Mouse (Mus musculus) kidney, adult 11 months (tissue): Measurements from ENCODE around the gene D5Ertd579e.
"Not testable (repeated sequence)": the region's sequence is repeated elsewhere in the genome, so short reads cannot be mapped to it uniquely, and the experiment has no call there.

Experiments
- DNase-seq: peaks from one replicate; pipeline ENCODE4 v3.0.0; 2022

D5Ertd579e gene

DNA sequence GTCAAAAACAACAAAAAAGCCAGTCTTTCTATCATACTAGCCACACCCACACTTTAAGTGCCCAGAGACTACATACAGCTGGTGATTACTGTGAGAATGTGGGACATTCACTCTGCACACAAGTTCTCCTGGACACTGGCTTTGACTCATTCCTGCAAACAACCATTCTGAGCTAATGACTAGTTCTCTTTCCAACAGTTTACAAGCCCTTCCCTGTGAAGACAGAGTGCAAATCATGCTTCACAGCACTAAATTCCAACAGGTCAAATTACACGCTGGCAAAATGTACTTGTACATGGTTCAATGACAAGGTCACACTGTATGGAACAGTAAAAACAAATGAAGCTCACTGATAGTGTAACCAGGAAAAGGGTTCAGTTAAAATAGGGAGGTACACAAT, 17.0 kb downstream of the D5Ertd579e start:
- DNase-seq = no peak

DNA sequence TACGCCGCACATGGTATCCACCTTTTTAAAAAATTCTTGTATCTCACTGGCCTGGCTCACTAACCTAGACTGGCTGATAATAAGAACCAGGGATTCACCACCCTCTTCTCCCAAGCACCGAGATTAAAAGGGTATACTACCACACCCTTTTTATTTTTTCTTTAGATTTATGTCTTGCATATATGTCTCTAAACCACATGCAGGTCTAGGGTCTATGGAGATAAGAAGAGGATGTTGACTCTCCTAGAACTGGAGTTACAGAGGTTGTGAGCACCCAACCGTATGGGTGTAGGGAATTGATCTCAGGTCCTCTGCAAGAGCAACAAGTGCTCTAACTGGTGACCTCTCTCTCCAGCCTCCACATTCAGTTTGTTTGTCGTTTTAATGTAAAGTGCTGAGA, 17.9 kb downstream of the D5Ertd579e start:
- DNase-seq = no peak

DNA sequence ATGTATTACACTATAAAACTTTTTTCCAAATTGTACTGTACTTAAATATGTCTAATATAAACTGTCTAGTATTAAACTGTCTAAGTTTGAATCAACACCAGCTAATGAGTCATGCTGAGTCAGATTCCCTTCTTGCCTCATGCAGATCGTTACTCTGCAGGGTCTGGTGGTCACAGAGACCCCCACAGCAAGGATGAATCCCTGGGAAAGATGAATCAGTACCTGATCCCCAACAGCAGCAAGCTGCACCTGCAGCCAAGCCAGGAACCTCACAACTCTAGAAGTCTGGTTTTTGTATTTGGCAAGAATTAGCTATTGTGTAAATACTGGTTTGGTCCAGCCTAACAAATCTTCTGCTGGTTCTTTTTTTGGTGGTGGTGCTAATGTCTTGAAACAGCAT, 20.4 kb downstream of the D5Ertd579e start:
- DNase-seq = no peak

GRCm38 (mm10) chr5:36674658-36675433, 21.0 kb downstream of the D5Ertd579e start:
- no peak for DNase-seq

- DNase-seq = no peak
Observed at GRCm38 (mm10) chr5:36669021-36670008, 26.5 kb downstream of the D5Ertd579e start.

DNA sequence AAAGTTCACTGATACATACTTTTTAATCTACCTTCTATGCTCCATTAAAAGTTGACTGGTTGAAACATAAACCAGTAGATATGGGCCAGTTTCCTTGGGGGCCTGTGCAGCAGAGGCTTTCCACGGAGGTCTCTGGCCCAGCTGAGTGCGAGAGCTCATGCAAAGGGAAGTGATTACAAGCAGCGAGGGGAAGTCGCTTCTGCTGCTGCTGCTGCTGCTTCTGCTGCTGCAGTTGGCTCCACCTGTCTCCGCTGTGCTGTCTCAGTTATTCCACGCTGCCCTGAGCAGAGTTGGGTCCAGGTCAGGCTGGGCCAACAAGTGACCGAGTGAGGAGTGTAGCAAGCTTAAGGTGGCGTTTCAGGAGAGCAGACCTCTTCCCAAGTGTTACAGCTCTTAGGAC, 27.3 kb downstream of the D5Ertd579e start:
- DNase-seq = no peak

- DNase-seq = not testable (repeated sequence)
Observed at GRCm38 (mm10) chr5:36667986-36668385, 27.8 kb downstream of the D5Ertd579e start.

- no peak for DNase-seq
Observed at GRCm38 (mm10) chr5:36667165-36667564, 28.7 kb downstream of the D5Ertd579e start.

GRCm38 (mm10) chr5:36666699-36667098, 29.1 kb downstream of the D5Ertd579e start:
- DNase-seq = not testable (repeated sequence)

DNA sequence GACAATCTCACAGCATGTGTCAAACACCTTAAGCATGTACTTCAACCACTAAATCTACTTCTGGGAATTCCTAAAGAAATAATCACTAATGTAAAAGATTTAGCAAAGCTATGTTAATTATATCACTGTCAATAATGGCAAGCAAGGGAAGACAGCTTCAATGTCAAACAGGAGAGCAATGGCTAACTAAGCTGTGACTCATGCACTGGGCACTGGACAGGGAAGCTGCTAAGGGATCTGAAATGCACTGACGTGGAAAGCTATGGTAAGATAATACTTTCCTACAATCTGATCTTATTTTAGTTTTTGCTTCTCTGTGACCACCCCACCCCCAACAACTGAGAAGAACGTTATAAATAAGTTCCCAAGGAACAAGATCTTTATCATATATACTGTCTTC, 32.5 kb downstream of the D5Ertd579e start:
- no peak for DNase-seq

- not testable (repeated sequence) for DNase-seq
Observed at GRCm38 (mm10) chr5:36660977-36661760, 34.7 kb downstream of the D5Ertd579e start.

DNA sequence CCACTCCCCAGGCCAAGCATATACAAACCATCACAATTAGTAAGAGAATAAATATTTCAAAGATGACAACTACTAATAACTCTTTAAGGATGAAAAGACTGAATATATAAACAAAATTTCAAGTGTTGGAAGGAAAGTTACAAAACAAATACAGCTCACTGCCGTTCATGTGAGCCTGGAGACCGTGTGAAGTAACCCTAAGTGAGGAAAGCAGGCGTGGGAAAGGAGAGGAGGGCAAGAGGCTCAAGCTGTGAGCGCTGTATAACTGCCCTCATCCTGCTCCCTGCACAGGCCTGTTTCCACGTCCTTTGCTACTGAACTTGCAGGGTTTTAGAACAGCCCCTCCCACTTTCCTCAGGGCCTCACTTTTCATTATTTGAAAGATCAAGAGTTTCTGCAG, 70.2 kb downstream of the D5Ertd579e start:
- no peak for DNase-seq

DNA sequence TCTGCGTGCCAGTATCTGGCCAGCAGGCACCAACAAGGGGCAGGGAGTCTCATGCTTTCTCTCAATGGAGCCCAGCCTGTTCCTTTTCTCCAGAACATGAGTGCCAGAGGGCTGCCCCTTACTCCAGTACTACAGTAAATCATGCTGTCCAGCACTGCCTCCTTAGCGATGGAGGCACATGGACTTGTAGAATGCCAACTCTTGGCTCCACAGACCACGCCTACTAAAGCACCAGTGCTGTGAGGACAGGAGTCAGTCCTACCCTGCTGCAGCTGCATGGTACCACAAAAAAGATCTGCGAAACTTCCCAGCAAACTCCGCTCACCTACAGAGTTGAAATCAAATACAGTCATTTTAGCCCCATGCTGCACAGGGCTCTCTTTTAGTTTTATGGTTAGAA, 72.2 kb downstream of the D5Ertd579e start:
- no peak for DNase-seq

DNA sequence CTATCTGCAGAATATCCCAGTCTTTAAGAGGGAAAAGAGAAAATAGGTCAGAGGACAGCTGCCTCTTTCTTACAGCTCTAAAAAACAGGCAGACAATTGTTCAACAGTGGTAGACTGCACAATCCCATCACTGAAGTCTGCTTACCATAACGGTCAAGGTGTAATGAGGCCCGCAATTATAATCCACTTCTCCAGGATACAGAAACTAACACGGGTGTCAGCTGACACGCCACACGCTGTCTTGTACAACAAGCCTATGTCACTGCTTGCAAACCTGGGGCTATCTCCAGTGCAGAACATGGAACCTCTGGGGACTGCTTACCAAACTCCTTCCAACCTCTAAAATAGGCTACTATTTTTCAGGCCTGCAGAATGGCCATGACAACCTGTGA, 74.8 kb downstream of the D5Ertd579e start:
- no peak for DNase-seq

- no peak for DNase-seq
Observed at GRCm38 (mm10) chr5:36620409-36621057, 75.3 kb downstream of the D5Ertd579e start.

DNA sequence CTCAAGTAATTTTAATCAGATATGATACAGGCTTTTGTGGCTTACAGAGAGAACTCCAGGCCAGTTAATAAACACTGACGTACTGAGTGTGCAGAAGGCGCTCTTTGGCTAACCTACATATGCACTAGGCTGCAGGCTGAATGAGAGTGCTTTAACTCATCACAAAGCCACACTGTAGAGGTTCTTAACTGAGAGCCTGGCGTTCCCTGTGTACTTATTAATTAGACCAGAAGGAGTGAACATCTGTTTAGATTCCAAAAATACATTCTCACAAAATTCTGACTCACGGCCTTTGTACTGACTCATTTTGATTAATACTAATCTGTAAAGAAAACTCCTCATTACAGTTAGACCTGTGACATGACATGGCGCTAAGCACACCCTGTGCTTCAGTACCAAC, 76.9 kb downstream of the D5Ertd579e start:
- no peak for DNase-seq

- no peak for DNase-seq
Observed at GRCm38 (mm10) chr5:36618356-36618755, 77.5 kb downstream of the D5Ertd579e start.

GRCm38 (mm10) chr5:36614124-36614523, 81.7 kb downstream of the D5Ertd579e start:
- DNase-seq = no peak

DNA sequence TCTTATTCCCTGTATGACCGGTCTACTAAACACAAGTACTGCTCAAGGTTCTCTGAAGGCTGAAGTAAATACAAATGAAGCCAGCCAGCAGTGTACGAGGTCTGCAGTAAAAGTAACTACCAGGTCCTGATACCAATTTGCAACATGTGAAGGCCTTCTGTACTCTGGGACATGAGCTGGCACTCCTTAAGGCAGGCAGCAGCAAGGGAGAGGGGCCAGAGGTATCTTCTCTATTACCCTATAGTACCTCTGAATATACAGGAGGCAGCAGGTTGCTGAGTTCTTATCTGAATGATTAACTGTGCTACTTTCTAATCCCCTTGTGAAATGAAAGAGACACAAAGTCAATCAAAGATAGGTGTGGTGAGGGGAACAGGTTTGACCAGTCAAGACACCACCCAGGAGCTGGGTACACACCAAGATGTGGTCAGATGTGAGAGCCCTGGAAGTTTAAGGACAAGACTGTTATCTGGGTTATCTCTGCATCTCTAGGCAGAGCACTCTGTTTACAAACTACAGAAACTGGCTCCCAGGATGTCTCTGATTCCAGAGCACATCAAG, 86.8 kb downstream of the D5Ertd579e start:
- DNase-seq = no peak

DNA sequence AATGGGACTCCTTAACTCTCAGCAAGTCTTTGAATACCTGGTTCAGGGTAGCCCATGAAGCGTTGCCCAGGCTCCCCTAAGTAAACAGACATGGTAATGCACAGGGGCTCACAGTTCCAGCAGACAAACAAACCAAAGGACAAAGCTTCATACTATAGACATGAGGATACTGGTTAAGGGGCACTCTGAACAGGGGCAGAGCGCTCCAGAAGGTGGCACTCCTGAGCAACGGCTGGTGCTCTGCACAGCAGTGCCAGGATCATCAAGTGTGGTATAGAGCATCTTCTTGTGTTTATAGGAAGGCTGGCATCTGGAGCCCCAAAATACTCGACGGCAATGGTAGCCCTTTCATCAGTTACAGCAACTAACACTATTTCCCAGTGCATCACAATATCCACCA, 92.8 kb downstream of the D5Ertd579e start:
- no peak for DNase-seq

DNA sequence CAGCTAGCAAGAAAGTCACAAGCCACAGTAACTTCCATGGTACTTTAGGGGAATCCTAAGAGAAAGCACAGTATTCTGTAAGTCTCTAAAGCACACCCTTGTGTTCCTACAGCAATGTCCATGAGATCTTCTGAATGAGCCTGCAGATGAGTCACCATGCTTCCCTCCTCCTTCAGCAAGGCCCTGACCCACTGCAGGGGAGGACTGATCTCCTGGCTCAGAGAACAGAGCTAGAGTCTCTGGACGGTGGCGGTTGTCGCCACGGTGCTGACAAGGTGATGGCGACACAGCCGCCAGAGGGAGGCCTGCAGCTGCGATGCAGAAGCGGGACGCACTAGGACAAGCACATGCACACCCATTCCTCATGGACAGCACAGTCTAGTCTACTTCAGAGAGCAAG, 93.8 kb downstream of the D5Ertd579e start:
- DNase-seq = no peak

DNA sequence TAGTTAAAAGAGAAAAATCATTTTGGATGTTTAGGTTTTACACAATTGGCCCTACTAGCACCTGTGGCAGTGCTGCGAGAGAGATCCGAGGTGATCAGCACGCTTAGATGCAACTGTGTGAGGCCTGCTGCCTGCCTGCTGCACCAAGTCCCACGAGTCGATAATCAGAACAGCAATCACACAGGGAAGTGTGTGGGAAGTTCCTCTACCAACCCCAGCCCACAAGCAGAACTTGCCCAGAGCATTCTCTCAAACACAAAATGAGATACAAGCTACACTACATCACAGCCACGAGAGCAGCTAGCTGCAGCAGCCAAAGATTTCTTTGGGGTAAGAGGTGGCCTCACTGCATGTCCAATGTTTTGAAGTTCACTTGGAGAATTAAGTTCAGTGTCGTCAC, 94.3 kb downstream of the D5Ertd579e start:
- DNase-seq = no peak
